Mouse (Mus musculus): ENCODE data around the gene Caps2. TPM values are rescaled to one million over a fixed set of nuclear protein-coding genes. Genes with fewer than 3 reads are reported as not detected.
"Not testable (repeated sequence)": the region's sequence is repeated elsewhere in the genome, so short reads cannot be mapped to it uniquely, and the experiment has no call there.

The Caps2 gene
- not detected for total RNA-seq (2021)
- long read RNA-seq, experiment 1, partial matches to known transcripts = 0 of 1 reads
- long read RNA-seq, experiment 1, other reads (novel, unspliced or antisense) = 1 of 1 reads
- long read RNA-seq, experiment 2 = 0 reads

DNA sequence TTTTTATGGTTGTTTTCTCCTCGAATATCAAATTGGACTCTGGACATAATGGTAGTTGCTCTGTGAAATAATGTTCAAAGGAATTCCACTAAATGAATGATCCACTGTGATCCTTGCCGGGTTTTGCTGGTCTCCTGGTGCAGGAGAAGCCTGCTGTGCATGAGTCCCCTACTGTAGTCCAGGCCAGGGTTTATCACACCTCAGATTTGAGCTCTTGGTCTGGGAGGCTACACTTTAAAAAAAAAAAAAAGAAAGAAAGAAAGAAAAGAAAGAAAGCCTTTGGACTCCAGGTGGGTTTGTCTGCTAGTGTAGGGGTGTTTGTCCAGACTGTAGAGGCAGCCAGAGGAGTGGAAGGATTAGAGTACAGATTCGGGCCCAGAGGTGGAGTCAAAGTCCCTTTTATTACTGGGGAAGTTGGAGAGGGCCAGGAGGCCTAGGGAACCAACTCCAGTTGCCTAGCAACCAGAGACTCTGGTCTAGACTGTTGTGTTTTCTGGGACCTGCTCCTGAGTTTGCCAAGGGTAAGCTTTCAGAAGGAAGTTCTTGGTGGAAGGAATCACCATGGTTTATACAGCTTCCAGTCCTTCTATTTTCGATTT, at the start of gene Caps2:
Gene Caps2 (plus strand): TSS at position 454 of the 599 bp plus-strand sequence.
- Histone ChIP-seq H3K27ac (no peak within 1 kb of the TSS), H3K4me3 (no peak within 1 kb of the TSS)
- intact Hi-C loops (cut with DNase I) = loop anchor here (5.0 to 10.0 kb wide), 2 partner anchors 106 to 658 kb away; partner anchors contain the start of gene Phlda1
- DNase-seq (ENCODE audit: extremely low spot score in 1 of 2, low spot score in 2 of 2) = no peak
- no peak for TF ChIP-seq CTCF (IDR thresholded peaks at IDR 0.05)

DNA sequence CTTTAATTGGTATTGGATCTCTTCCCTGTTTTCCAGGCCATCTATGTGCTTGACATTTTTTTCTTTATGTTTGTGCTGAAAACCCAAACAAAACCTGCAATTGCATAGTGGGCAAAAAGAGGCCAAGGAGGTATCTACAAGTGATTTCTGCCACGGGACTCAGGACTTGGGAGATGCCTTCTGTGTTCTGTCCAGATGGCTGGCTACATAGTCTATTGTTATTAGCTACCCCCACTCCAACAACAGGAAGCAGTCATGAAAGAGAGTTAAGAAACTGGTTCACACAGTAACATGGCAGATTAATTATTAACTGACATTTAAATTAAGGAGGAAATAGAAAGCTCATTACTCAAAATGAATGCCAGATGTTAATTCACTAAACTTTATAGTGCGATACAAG, 38.3 kb upstream of the Caps2 start:
- DNase-seq (ENCODE audit: extremely low spot score in 1 of 2, low spot score in 2 of 2); intact Hi-C loops (cut with DNase I); H3K4me3 ChIP-seq; H3K27ac ChIP-seq: not testable (repeated sequence)

DNA sequence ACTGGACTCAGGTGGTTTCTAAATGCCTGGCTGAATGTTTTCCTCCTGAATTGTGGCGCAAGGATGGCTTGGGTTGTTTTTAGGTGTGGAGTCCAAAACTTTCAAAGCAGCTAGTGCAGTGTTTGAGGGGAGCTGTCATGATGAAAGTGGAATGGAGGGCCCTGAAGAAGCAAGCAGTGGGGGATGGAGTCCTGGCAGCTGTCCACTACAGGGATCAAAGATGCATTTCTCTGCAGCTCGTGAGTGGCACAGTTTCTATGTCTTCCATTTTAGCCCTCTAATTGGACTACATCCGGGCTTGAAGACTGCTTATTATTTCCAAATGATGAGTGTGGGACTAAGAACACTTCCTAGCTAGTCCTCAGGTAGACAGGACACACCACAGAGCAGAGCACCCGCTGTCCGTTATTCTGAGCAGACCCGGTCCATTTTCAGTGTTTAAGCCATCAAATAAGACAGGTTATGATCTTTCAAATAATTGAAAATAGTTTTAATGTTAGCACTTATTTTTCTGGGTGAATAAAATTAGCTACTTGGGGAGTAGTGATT, 35.7 kb upstream of the Caps2 start:
- intact Hi-C loops (cut with DNase I); H3K27ac ChIP-seq; H3K4me3 ChIP-seq; DNase-seq (ENCODE audit: extremely low spot score in 1 of 2, low spot score in 2 of 2): not testable (repeated sequence)

DNA sequence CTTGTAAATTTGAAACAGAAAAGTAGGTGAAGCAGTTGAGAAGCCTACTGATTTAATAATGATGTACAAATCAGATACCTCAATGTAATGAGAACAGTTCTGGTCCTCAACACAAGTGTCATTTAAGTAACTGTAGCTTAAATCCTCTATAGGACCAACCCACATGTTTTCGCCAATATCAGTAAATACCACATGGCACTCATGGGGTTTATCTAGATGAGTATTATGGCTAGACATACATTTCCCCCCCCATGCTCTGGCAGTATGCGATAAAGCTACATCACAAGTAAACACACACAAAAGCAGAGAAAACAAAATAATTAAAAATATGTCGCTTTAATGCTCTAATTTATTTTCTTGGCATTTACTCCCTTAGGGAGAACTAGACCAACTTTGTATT, 31.2 kb upstream of the Caps2 start:
- intact Hi-C loops (cut with DNase I) = no loop called here
- DNase-seq (ENCODE audit: extremely low spot score in 1 of 2, low spot score in 2 of 2) = no peak
- TF ChIP-seq CTCF (IDR thresholded peaks at IDR 0.05) = no peak
- no peak overlapping the region for H3K27ac ChIP-seq
- H3K4me3 ChIP-seq = no peak overlapping the region

DNA sequence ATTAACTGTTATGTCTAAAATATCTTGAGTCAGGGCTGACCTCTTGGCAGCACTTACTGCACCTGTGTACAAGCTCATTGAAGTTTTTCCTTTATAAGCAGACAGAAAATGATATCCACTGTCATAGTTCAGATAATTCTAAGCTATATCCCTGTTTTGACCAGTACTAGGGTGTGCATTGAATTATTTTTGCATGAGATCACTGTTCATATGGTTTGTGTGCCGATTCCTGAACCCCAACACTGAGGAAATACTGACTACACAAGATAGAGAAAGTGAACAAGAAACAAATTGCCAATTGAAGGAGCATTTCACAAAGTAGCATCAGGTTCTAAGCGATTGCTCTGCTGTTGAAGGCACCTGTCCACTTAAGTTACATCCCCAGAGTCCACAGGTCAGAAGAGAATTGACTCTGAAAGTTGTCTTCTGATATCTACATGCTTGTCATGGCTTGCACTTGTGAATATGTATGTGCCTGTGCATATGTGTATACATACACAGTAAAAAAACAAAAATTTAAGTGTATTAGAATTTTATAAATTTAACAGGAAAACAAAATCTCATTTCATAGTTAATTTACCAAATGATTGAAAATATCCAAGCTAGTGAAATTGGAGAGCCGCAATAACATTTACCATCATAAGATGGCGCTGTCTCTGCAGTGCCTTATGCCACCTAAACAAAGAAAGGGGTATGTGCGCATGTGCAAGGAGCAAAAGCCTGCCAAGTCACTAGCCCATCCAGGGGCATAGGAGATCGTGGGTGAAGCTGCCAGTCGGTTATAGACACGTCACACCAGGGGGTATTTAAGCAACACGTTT, 25.2 kb upstream of the Caps2 start:
- intact Hi-C loops (cut with DNase I) = no loop called here

DNA sequence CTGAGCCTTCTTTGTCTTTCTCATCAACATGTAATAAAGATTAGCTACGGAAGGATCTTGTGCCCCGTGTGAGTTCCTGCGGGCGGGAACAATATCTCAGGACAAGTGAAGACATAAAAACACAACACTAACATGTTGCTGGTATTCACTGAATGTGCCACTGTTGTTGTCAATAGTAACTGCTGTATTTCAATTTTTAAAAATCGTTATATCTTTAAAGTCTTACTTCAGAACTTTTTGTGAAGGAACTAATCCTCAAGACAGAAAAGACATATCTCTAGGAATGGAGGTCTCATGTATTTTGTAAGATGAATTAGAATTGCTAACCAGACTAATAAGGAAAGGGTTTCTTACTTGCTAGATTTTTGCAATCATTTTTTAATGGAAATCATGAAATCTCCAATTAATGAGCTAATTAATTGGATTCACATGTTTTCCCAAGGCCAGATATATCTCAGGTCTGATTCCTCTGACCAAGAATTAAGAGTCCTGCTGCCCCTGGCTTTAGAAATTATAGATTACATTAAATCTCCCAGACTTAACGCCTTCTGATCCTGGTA, 24.5 kb upstream of the Caps2 start:
- no peak for DNase-seq (ENCODE audit: extremely low spot score in 1 of 2, low spot score in 2 of 2)
- intact Hi-C loops (cut with DNase I) = loop anchor here (1.0 kb wide), 1 partner anchor 60 kb away; no protein-coding TSS in a partner anchor
- no peak for TF ChIP-seq CTCF (IDR thresholded peaks at IDR 0.05)
- Histone ChIP-seq H3K27ac (no peak overlapping the region), H3K4me3 (peak overlapping the region; percentile 32)

More for the DNA sequence above, 25.2 kb upstream of the Caps2 start:
- peak in 1 of 2 experiments; percentile 23 for DNase-seq (ENCODE audit: extremely low spot score in 1 of 2, low spot score in 2 of 2)
- peak; percentile 70 for TF ChIP-seq CTCF (IDR thresholded peaks at IDR 0.05)
- H3K4me3 ChIP-seq = peak overlapping the region; percentile 32
- no peak overlapping the region for H3K27ac ChIP-seq

DNA sequence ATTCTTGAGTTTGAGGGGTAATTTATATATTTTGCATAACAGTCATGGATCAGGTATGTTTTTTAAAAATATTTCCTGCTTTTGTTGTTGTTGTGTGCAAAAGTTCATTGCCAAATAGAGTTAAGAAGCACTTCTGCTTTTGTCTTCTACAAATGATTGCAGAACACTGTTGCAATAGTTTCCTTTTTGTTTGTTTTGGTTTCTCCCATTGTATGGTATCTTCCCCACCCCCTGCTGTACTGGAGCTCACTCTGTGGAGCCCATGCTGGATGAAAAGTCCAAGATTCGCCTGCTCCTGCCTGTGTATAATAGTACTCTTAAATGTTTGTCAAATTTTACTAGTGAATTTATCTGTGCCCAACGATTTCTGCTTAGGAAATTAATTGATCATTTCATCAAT, 23.6 kb upstream of the Caps2 start:
- Histone ChIP-seq H3K27ac (no peak overlapping the region), H3K4me3 (no peak overlapping the region)
- intact Hi-C loops (cut with DNase I) = loop anchor here (1.0 kb wide), 1 partner anchor 61 kb away; no protein-coding TSS in a partner anchor
- DNase-seq (ENCODE audit: extremely low spot score in 1 of 2, low spot score in 2 of 2) = no peak
- TF ChIP-seq CTCF (IDR thresholded peaks at IDR 0.05) = no peak

DNA sequence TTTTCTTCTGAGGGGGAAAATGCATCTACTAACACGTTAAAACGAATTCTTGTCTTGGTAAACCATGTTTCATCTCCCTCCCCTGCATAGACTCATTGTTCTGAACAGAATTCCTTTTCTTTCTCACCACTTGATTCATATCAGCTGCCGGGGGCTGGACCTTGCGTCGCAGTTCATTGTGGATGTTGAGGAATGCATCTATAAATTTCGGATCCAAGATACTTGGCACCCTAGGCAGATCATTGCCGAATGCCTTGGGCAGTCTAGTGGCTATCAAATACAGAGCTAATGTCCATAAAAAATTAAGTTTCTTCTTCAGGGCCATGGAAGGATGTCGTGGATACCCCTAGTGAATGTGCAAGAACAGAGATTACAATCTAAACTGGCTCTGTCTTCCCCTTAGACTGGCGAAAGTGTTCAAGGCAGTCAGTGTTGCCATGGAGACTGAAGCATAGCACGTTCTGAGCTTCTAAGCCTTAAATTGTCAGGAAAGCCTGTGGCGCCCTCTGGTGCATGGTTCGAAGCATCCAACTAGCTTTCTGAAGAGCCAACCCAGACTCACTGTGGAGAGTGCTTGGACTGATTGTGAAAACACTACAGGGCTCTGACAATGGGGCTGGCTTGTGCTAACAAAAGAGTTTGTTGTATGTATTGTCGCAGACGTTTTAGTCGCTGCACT, 3.4 kb upstream of the Caps2 start, which contains the start of gene Glipr1l3:
Gene Glipr1l3 (minus strand): TSS at position 446 of the 679 bp plus-strand sequence.
- intact Hi-C loops (cut with DNase I) = loop anchor here (1.0 to 10.0 kb wide), 3 partner anchors 103 to 655 kb away; partner anchors contain the start of gene Phlda1
- TF ChIP-seq CTCF (IDR thresholded peaks at IDR 0.05) = peak; percentile 80
- not testable (repeated sequence) for H3K27ac ChIP-seq
- peak; percentile 88 to 89 for DNase-seq (ENCODE audit: extremely low spot score in 1 of 2, low spot score in 2 of 2)
- H3K4me3 ChIP-seq = peak within 1 kb of the TSS; percentile 34

DNA sequence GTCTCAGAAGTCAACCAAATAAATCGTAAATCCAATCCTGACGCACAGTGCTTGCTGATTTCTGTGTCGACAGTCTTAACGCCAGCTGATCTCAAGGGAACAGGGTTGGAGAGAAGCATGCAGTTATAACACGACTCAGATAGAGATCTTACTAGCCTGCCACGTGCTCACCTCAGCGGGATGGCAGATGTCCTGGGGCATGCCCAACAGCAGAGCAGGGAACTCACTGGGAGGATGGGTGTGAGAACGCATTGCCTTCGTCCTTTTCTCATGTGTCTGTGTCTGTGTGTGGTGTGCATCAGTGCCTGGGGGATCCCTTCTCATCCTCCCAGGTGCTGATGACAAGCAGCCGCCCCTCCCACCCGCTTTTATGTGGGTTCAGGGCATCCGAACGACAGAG, 13.6 kb downstream of the Caps2 start:
- DNase-seq (ENCODE audit: extremely low spot score in 1 of 2, low spot score in 2 of 2); H3K4me3 ChIP-seq; H3K27ac ChIP-seq; intact Hi-C loops (cut with DNase I): not testable (repeated sequence)

DNA sequence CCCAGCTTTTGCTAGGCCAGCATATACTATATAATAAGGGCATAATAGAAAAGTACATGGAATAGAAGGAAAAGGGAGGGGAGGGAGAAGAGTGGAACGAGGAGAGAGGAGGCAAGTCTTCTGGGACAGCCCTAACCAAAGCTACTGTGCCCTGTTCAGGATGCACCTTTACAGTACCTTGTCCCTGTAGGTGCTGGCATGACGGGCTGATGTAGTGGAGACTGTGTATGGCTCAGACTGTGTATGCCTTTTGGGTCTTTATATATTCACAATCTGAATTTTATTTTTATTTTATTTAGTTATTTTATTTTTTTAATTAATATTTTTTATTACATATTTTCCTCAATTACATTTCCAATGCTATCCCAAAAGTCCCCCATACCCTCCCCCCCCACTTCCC, 30.5 kb downstream of the Caps2 start:
- H3K27ac ChIP-seq; H3K4me3 ChIP-seq; DNase-seq (ENCODE audit: extremely low spot score in 1 of 2, low spot score in 2 of 2); intact Hi-C loops (cut with DNase I): not testable (repeated sequence)

DNA sequence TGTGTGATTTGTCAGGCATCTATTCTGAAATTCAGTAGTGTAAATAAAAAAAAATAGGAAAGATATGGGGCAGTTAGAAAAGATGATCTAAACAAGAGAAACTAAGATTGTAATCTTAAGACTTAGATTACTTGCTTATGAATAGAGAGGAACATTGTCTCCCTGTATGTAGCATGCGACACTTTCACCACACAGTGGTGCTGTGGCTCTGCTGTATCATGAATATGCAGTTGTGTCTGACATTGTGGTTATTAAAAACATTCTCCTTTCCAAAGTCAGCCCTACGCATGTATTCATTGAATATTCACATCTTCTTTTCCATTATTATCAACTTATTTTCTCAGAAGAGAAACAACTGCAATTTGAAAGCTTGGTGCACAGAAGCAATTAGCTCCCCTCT, 40.0 kb downstream of the Caps2 start:
- peak; percentile 44 to 55 for DNase-seq (ENCODE audit: extremely low spot score in 1 of 2, low spot score in 2 of 2)
- TF ChIP-seq CTCF (IDR thresholded peaks at IDR 0.05) = peak; percentile 79
- no peak overlapping the region for H3K4me3 ChIP-seq
- intact Hi-C loops (cut with DNase I) = loop anchor here (1.0 to 10.0 kb wide), 3 partner anchors 281 to 598 kb away; no protein-coding TSS in a partner anchor
- H3K27ac ChIP-seq = no peak overlapping the region

All from left cerebral cortex, adult 2 months (tissue).